Mouse (Mus musculus) left cerebral cortex, adult 2 months (tissue): Measurements from ENCODE around the gene Gas2l2. TPM values are rescaled to one million over a fixed set of nuclear protein-coding genes. Genes with fewer than 3 reads are reported as not detected.

Source experiments
- DNase-seq, 2 experiments: peaks; one replicate each; pipeline ENCODE4 v3.0.0; 2021 to 2022; ENCODE audit warnings: low spot score in 2 of 2, mixed read lengths in 1 of 2; ENCODE audit errors: extremely low spot score in 1 of 2
- H3K27ac ChIP-seq: fragments of 200-600 bp; 2 replicates; pipeline ENCODE4 v1.8.1; 2022
- H3K4me3 ChIP-seq: fragments of 200-600 bp; 2 replicates; pipeline ENCODE4 v1.8.1; 2022
- CTCF ChIP-seq: fragments of 200-600 bp; IDR thresholded peaks from 2 replicates; pipeline ENCODE4 v1.8.1; 2022; ENCODE audit warnings: antibody characterized with exemption, mild to moderate bottlenecking, moderate library complexity
- intact Hi-C: fragments of 180-260 bp; cut with DNase I; formaldehyde crosslinking; loops from one replicate; pipeline ENCODE4 v1.15.1; 2025
- total RNA-seq, 2 experiments: library from RNA; stranded (reverse); gene quantifications; 2 replicates each; pipeline ENCODE4 v1.2.3; 2021

Gene Gas2l2
- total RNA-seq, 2 experiments from 2014 or later = not detected

GRCm38 (mm10) chr11:83441235-83441634, 12.0 kb upstream of the Gas2l2 start:
- peak overlapping the region; percentile 60; the same call in 1 of the 2 replicates for H3K4me3 ChIP-seq
- no peak for TF ChIP-seq CTCF
- intact Hi-C loops = loop anchor here (10.0 kb wide), 1 partner anchor 194 kb away; no protein-coding TSS in a partner anchor
- H3K27ac ChIP-seq = peak overlapping the region; percentile 29; the same call in 1 of the 2 replicates
- no peak for DNase-seq

DNA sequence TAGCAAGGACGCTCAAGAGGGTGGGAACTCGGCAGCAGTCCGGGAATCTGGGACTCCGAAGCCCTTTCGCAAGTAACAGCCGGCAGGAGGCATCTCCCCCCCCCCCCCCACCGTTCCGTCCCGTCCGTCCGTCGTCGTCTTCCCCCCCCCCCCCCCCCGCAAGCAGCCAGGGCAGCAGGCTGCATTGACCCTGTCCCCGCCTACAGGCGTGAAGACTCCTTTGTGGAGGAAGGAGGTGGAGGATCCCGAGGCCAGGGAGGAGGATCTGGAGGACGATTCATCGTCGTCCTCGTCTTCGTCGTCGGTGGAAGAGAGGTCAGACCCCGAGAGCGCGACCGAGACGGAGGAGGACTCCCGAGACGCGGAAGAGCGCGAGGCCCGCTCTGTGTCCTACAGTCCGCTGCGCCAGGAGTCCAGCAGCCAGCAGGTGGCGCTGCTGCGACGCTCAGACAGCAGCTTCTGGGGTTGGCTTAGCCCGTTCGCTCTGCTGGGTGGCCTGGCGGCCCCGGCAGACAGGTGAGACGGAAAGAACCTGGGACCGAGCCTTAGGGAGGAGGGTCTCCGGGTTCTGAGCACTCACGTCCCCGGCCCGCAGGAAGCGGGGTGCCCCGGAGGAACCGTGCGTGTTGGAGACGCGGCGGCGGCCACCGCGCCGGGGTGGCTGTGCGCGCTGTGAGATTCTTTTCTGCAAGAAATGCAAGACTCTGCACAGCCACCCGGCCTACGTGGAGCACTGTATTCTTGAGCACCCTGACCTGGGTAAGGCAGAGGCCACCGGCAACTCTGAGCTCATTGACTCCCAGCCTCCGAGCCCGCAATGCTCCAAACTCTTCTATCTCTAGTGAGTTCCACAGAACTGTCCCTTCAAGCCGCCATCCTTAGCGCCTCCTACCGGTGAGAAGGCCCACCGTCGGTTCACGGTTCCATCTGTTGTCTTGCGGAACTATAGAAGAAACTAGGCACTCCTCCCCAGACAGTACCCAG, 11.1 kb upstream of the Gas2l2 start:
- intact Hi-C loops = loop anchor here (1.0 to 10.0 kb wide), 2 partner anchors 194 to 299 kb away; no protein-coding TSS in a partner anchor
- peak; percentile 81 for TF ChIP-seq CTCF
- DNase-seq = peak; percentile 83 to 85
- peak overlapping the region; percentile 60 for H3K4me3 ChIP-seq
- H3K27ac ChIP-seq = peak overlapping the region; percentile 48; the same call in 1 of the 2 replicates

GRCm38 (mm10) chr11:83439426-83440060, 10.3 kb upstream of the Gas2l2 start:
- no peak overlapping the region for H3K4me3 ChIP-seq
- intact Hi-C loops = loop anchor here (1.0 to 10.0 kb wide), 2 partner anchors 195 to 300 kb away; no protein-coding TSS in a partner anchor
- TF ChIP-seq CTCF = no peak
- no peak for DNase-seq
- no peak overlapping the region for H3K27ac ChIP-seq

DNA sequence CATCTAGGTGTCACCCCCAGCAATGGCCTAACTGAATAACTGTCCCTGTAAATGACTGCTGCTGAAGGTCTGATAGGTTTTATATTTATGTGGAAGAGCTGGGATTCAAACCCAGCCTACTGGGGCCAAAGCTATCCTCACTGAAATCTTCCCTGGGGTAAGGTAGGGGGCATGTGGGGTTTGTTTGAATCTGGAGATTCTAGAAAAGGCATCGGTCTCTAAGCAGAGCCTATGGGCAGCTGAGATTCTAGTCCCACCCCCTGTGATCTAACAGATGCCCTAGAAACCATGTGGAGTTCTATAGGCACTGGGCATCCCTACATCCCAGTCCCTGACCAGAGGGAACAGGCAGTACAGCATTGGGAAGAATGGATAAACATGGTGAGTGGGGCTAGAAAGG, 8.1 kb upstream of the Gas2l2 start, which contains the start of gene 1700020L24Rik:
TSS of gene 1700020L24Rik (plus strand) at position 301 of the 400 bp plus-strand sequence.
- no peak for DNase-seq
- Histone ChIP-seq H3K27ac (no peak within 1 kb of the TSS), H3K4me3 (no peak within 1 kb of the TSS)
- TF ChIP-seq CTCF = no peak
- intact Hi-C loops = no loop called here

- Histone ChIP-seq H3K27ac (no peak overlapping the region), H3K4me3 (no peak overlapping the region)
- TF ChIP-seq CTCF = no peak
- DNase-seq = no peak
- intact Hi-C loops = no loop called here
These were observed 3.3 kb upstream of the Gas2l2 start for GRCm38 (mm10) chr11:83432533-83432932.

DNA sequence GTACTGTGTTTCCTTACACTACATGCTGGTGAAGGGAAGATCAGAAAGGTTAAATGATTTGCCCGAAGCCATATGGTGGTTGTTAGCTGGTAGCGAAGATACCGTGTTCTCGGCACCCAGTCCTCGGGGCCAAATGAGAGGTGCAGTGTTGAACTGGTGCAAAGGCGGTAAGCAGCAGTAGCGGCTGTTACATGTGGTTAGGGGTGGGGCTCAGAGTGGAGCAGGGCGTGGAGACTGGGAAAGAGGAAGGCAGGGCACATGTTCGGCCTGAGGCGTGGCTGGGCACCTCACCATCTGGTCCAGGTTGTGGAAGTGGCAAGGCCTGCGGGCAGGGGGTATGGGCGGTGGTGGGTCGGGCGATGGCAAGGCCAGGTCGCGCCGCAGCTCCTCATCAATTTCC, 2.3 kb downstream of the Gas2l2 start:
- Histone ChIP-seq H3K27ac (no peak overlapping the region), H3K4me3 (peak overlapping the region; percentile 34)
- DNase-seq = no peak
- TF ChIP-seq CTCF = no peak
- intact Hi-C loops = no loop called here

DNA sequence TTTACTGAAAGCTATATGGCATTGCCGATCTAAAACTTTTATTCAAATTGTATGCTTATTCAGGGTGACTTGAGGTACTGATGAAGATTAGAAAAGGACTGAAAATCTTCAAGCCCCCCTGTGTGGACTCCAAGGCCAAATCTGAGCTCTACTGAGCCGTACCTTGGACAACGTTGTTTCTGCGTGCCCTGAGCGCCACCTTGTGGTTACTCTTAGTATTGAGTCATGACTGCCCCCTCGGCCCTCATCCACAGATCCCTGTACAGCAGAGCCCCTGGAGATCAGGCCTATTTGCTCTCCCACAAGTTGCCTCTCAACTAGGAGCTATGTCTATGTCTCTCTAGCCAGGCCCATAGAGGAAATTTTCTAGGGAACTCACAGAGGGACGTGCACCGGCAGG, 4.6 kb downstream of the Gas2l2 start:
- no peak overlapping the region for H3K27ac ChIP-seq
- peak; percentile 76 to 87 for DNase-seq
- peak; percentile 95 for TF ChIP-seq CTCF
- H3K4me3 ChIP-seq = no peak overlapping the region
- intact Hi-C loops = loop anchor here (1.0 to 2.0 kb wide), 2 partner anchors 67 to 98 kb away; no protein-coding TSS in a partner anchor

GRCm38 (mm10) chr11:83421305-83421704, 8.0 kb downstream of the Gas2l2 start:
- intact Hi-C loops = no loop called here
- no peak for TF ChIP-seq CTCF
- DNase-seq = no peak
- Histone ChIP-seq H3K27ac (no peak overlapping the region), H3K4me3 (no peak overlapping the region)

GRCm38 (mm10) chr11:83420338-83420737, 8.9 kb downstream of the Gas2l2 start:
- Histone ChIP-seq H3K27ac (no peak overlapping the region), H3K4me3 (no peak overlapping the region)
- intact Hi-C loops = no loop called here
- TF ChIP-seq CTCF = peak; percentile 63
- DNase-seq = peak in 1 of 2 experiments; percentile 36

DNA sequence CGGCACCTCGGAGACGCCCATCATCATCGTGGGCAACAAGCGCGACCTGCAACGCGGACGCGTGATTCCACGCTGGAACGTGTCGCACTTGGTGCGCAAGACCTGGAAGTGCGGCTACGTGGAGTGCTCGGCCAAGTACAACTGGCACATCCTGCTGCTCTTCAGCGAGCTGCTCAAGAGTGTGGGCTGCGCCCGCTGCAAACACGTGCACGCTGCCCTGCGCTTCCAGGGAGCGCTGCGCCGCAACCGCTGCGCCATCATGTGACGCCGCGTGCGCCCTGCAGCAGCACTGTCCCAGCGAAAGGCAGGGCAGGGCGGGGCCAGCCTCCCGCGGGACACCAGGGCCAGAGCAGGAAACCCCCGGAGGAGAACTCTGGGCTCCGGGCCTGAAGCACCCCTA, 10.7 kb downstream of the Gas2l2 start:
- 0 out of 2 replicates have a peak overlapping the region, but pooled peaks have one; percentile 1 for H3K4me3 ChIP-seq
- peak overlapping the region; percentile 59 for H3K27ac ChIP-seq
- no peak; the same call in 1 of the 2 replicates for TF ChIP-seq CTCF
- peak; percentile 68 to 75 for DNase-seq
- intact Hi-C loops = loop anchor here (5.0 kb wide), 1 partner anchor 46 kb away; no protein-coding TSS in a partner anchor

GRCm38 (mm10) chr11:83417708-83418107, 11.5 kb downstream of the Gas2l2 start:
- DNase-seq = peak in 1 of 2 experiments; percentile 23
- intact Hi-C loops = loop anchor here (5.0 kb wide), 1 partner anchor 45 kb away; no protein-coding TSS in a partner anchor
- peak overlapping the region; percentile 38 for H3K27ac ChIP-seq

More at GRCm38 (mm10) chr11:83417708-83418107, 11.5 kb downstream of the Gas2l2 start:
- no peak for TF ChIP-seq CTCF
- H3K4me3 ChIP-seq = no peak overlapping the region
